Mouse (Mus musculus) lung, postnatal 0 days (tissue): ENCODE measurements at regions not wholly inside any gene's neighbourhood (a gene's known extent, or its start where the extent isn't known, plus 50 kb on each side); places are given as distances from the start of the nearest gene placed in this dataset.

Experiments used
- CTCF ChIP-seq: IDR thresholded peaks from 2 replicates; pipeline ENCODE4 v1.5.1; 2016; ENCODE audit warnings: antibody characterized with exemption, mild to moderate bottlenecking
- EP300 ChIP-seq: IDR thresholded peaks from 2 replicates; pipeline ENCODE4 v1.6.1; 2016; ENCODE audit warnings: antibody characterized with exemption, mild to moderate bottlenecking, control low read depth

GRCm38 (mm10) chr2:159057506-159057905 is 262.9 kb downstream of the Dhx35 start:
- TF ChIP-seq EP300 (no peak), CTCF (no peak)
